9 mouse cellular contexts compared by ENCODE assay signal in the genomic region with DNA sequence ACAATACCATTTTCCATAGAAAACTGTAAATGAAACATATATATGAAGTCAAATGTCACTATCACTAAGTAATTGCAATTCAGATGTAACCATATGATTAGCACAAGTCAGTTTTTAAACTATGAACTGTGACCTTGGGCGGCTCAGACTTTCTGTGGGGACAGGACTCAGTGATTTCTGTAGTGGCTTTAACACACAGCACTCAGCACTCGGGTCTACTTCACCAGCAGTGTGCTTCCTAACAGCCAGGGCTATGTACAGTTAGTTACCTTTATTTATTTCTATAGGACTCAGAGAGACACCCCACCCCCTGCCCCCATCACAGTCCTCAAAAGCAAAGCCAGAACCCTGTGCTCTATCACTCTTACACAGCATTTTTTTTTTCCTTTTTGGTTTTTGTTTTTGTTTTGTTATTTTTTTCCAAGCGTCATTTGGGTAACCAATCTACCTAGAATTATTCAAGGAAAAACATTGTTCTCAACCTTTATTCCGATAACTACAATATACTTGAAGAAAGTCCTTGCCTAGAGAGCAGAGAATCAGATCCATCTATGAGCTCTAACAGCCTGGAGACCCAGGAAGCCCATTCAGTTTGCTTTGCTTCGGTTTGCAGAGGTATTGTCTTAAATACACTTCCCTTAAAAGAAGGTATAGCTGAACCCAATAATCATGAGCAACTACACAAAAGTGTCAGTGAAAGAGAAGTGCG. TPM values are rescaled to one million over a fixed set of nuclear protein-coding genes. Genes with fewer than 3 reads are reported as not detected.
DNase-seq lines count a peak whose midpoint lies in the region; ATAC-seq and TF ChIP-seq lines count a peak whose summit lies in the region.
"Had no signal": no experiment of that assay in that cellular context is flagged by ENCODE, and none has a peak within 500 bp of the region (broad histone marks: within the 10 kb centered on the region; RNA-seq: fewer than 3 reads in every experiment).

No protein-coding gene starts in this region.

- H3K27ac ChIP-seq in heart, embryonic 15.5 days, result peak overlapping the region; percentile 92
- no peak overlapping the region for H3K27ac ChIP-seq in cortical plate, adult 2 months (ENCODE audit: insufficient read depth, low read length)
- H3K27ac ChIP-seq in hindbrain, embryonic 12.5 days, result peak overlapping the region; percentile 67
- peak overlapping the region; percentile 78; the same call in 1 of the 2 replicates for H3K27ac ChIP-seq in midbrain, embryonic 10.5 days (replicated peaks)

- H3K4me3 ChIP-seq in heart, embryonic 15.5 days, result peak overlapping the region; percentile 78
- peak overlapping the region; percentile 82 for H3K4me3 ChIP-seq in cortical plate, adult 2 months (ENCODE audit: insufficient read depth, low read length)
- peak overlapping the region; percentile 49 for H3K4me3 ChIP-seq in hindbrain, embryonic 12.5 days
- H3K4me3 ChIP-seq in midbrain, embryonic 10.5 days, result peak overlapping the region; percentile 59

- H3K4me1 ChIP-seq in heart, embryonic 15.5 days (replicated peaks), result peaks cover 7% of the 10 kb centered on the region
- no peaks in the 10 kb centered on the region for H3K4me1 ChIP-seq in cortical plate, adult 2 months (ENCODE audit: control insufficient read depth, insufficient read depth, low read length)
- no peaks in the 10 kb centered on the region; the same call in 1 of the 2 replicates for H3K4me1 ChIP-seq in hindbrain, embryonic 12.5 days
- H3K4me1 ChIP-seq in midbrain, embryonic 10.5 days, result peaks cover 11% of the 10 kb centered on the region

- no peaks in the 10 kb centered on the region for H3K27me3 ChIP-seq in heart, embryonic 15.5 days
- no peaks in the 10 kb centered on the region for H3K27me3 ChIP-seq in hindbrain, embryonic 12.5 days
- no peaks in the 10 kb centered on the region for H3K27me3 ChIP-seq in midbrain, embryonic 10.5 days (ENCODE audit: low read depth, poor library complexity, severe bottlenecking)

- H3K36me3 ChIP-seq in heart, embryonic 15.5 days, result no peaks in the 10 kb centered on the region
- H3K36me3 ChIP-seq in hindbrain, embryonic 12.5 days, result no peaks in the 10 kb centered on the region
- H3K36me3 ChIP-seq in midbrain, embryonic 10.5 days, result no peaks in the 10 kb centered on the region

- TF ChIP-seq CTCF in cortical plate, adult 2 months (IDR thresholded peaks at IDR 0.05; ENCODE audit: extremely low read depth, insufficient read depth, low read length), result no peak

- no peak for DNase-seq in heart, postnatal 25 days (ENCODE audit: low spot score)
- DNase-seq in midbrain, embryonic 10.5 days (ENCODE audit: low spot score), result no peak
- DNase-seq in retina, embryonic 14.5 days (ENCODE audit: low spot score), result no peak
- DNase-seq in frontal cortex, postnatal 25 days (ENCODE audit: low spot score in 2 of 2), result no peak
- DNase-seq in embryo, embryonic 10.5 days (ENCODE audit: low spot score), result no peak

- intact Hi-C loops in heart, postnatal 25 days (cut with DNase I), result loop anchor here (5.0 kb wide), 2 partner anchors 56 to 96 kb away; no protein-coding TSS in a partner anchor

- no peak for ATAC-seq in heart, embryonic 15.5 days (replicated peaks; ENCODE audit: insufficient number of reproducible peaks, insufficient read depth, low FRiP score, low read depth)
- ATAC-seq in hindbrain, embryonic 12.5 days (ENCODE audit: low FRiP score), result peak; percentile 20

- H3K9ac ChIP-seq in heart, embryonic 15.5 days, result peak overlapping the region; percentile 63
- H3K9ac ChIP-seq in hindbrain, embryonic 12.5 days, result peak overlapping the region; percentile 48

- TF ChIP-seq POLR2A in cortical plate, adult 2 months (IDR thresholded peaks at IDR 0.05; ENCODE audit: extremely low read depth, insufficient read depth, low read length), result no peak

- no peaks in the 10 kb centered on the region for H3K9me3 ChIP-seq in heart, embryonic 15.5 days (replicated peaks)
- no peaks in the 10 kb centered on the region for H3K9me3 ChIP-seq in hindbrain, embryonic 12.5 days (replicated peaks)
- no peaks in the 10 kb centered on the region for H3K9me3 ChIP-seq in midbrain, embryonic 10.5 days (replicated peaks)

- peak overlapping the region; percentile 70 for H3K4me2 ChIP-seq in heart, embryonic 15.5 days
- H3K4me2 ChIP-seq in hindbrain, embryonic 12.5 days (replicated peaks), result peak overlapping the region; percentile 55

- WGBS in heart, embryonic 15.5 days, result 39% methylated on average over 6 of the region's 6 CpGs
- WGBS in hindbrain, embryonic 12.5 days, result 48% methylated on average over 6 of the region's 6 CpGs
- 53% methylated on average over 6 of the region's 6 CpGs for WGBS in midbrain, embryonic 10.5 days

RNA-seq across cellular contexts. Expression of gene Fam13a, which starts 0.7 kb away (rescaled TPM):
- polyA plus RNA-seq in heart, embryonic 15.5 days (2015; fragmentation: Nextera tagmentation; extraction: Ambion mirVana), result 9.1 and 9.3 TPM in 2 replicates
- total RNA-seq in heart, postnatal 25 days (2021), result 10 to 100 TPM; 21.2 to 27.4 TPM
- 7.3 and 8.7 TPM in 2 replicates for polyA plus RNA-seq in cortical plate, adult 2 months (2012; rRNA removed)
- polyA plus RNA-seq in hindbrain, embryonic 12.5 days (2016; fragmentation: Nextera tagmentation; extraction: Ambion mirVana), result 6.2 and 6.8 TPM in 2 replicates
- 2.1 and 3.3 TPM in 2 replicates for polyA plus RNA-seq in midbrain, embryonic 10.5 days (2016; fragmentation: Nextera tagmentation; extraction: Ambion mirVana)
- total RNA-seq: neutrophil, adult 5-6 weeks had no signal
